Mouse (Mus musculus) kidney, postnatal 0 days (tissue): ENCODE measurements around the gene Lman1l. TPM values are rescaled to one million over a fixed set of nuclear protein-coding genes. Genes with fewer than 3 reads are reported as not detected.

Experiments
- ATAC-seq: fragments of 200-750 bp; cut with Nextera tagmentation; replicated peaks from 2 replicates; pipeline ENCODE4 v1.8.0; 2017; ENCODE audit warnings: low read depth, moderate number of reproducible peaks, moderate TSS enrichment, moderate library complexity; ENCODE audit not compliant: low FRiP score
- DNase-seq: peaks from one replicate; pipeline ENCODE4 v3.0.0-alpha.2; 2016; ENCODE audit warnings: low spot score
- H3K27ac ChIP-seq: fragments of 300-500 bp; sonication (generic); 2 replicates; pipeline ENCODE4 v1.5.1; 2014; ENCODE audit warnings: mild to moderate bottlenecking
- H3K27me3 ChIP-seq: fragments of 300-500 bp; sonication (generic); 2 replicates; pipeline ENCODE4 v1.6.1; 2014; ENCODE audit warnings: low read length, mixed read lengths; ENCODE audit not compliant: insufficient read depth
- H3K36me3 ChIP-seq: fragments of 300-500 bp; sonication (generic); 2 replicates; pipeline ENCODE4 v1.6.1; 2014; ENCODE audit warnings: low read length, mixed read lengths; ENCODE audit not compliant: insufficient read depth
- H3K4me1 ChIP-seq: fragments of 300-500 bp; sonication (generic); replicated peaks from 2 replicates; pipeline ENCODE4 v1.6.1; 2014; ENCODE audit warnings: antibody characterized with exemption, low read length, mixed read lengths; ENCODE audit not compliant: insufficient read depth
- H3K4me2 ChIP-seq: fragments of 300-500 bp; sonication (generic); 2 replicates; pipeline ENCODE4 v1.6.1; 2014; ENCODE audit warnings: mild to moderate bottlenecking, low read length, moderate library complexity, mixed read lengths
- H3K4me3 ChIP-seq: fragments of 300-500 bp; sonication (generic); replicated peaks from 2 replicates; pipeline ENCODE4 v1.5.1; 2014; ENCODE audit warnings: low read depth, low read length
- H3K9ac ChIP-seq: fragments of 300-500 bp; sonication (generic); 2 replicates; pipeline ENCODE4 v1.6.1; 2014; ENCODE audit warnings: low read depth, low read length
- H3K9me3 ChIP-seq: fragments of 300-500 bp; sonication (generic); replicated peaks from 2 replicates; pipeline ENCODE4 v1.6.1; 2016; ENCODE audit warnings: low read length, inconsistent platforms, mixed read lengths
- CTCF ChIP-seq: IDR thresholded peaks from 2 replicates; pipeline ENCODE4 v1.5.1; 2016; ENCODE audit warnings: antibody characterized with exemption, low read depth, mild to moderate bottlenecking, moderate library complexity
- WGBS: fragments of 180-500 bp; shearing (Covaris S2); extraction: QIAGEN DNeasy Blood & Tissue Kit; methylation state at CpG from one replicate; pipeline ENCODE4 v1.1.7; 2014; 5-methylcytosine and 5-hydroxymethylcytosine counted together
- polyA plus RNA-seq: library from polyadenylated mRNA; unstranded; fragments of >200 nt; fragmentation: Nextera tagmentation; extraction: Ambion mirVana; gene quantifications from 2 replicates; pipeline ENCODE4 v1.2.1, GENCODE M21; 2015

Lman1l gene
- polyA plus RNA-seq, 1 experiment from 2014 or later = not detected

GRCm38 (mm10) chr9:57559568-57559967, 61.0 kb downstream of the Lman1l start:
- no peak overlapping the region for H3K9ac ChIP-seq
- TF ChIP-seq CTCF = no peak
- peaks cover 26% of the 10 kb centered on the region for H3K4me1 ChIP-seq
- H3K27me3 ChIP-seq = no peaks in the 10 kb centered on the region
- no peak overlapping the region for H3K27ac ChIP-seq
- no peak overlapping the region for H3K4me2 ChIP-seq
- H3K36me3 ChIP-seq = no peaks in the 10 kb centered on the region
- no peak for DNase-seq
- ATAC-seq = no peak
- H3K4me3 ChIP-seq = no peak overlapping the region
- H3K9me3 ChIP-seq = no peaks in the 10 kb centered on the region
- WGBS = 77% methylated on average over 2 of the region's 2 CpGs

GRCm38 (mm10) chr9:57558625-57559024, 61.9 kb downstream of the Lman1l start:
- Histone ChIP-seq H3K27ac (no peak overlapping the region), H3K9me3 (no peaks in the 10 kb centered on the region), H3K36me3 (no peaks in the 10 kb centered on the region), H3K9ac (no peak overlapping the region), H3K27me3 (no peaks in the 10 kb centered on the region), H3K4me3 (no peak overlapping the region), H3K4me1 (peaks cover 23% of the 10 kb centered on the region), H3K4me2 (no peak overlapping the region)
- ATAC-seq (no peak), DNase-seq (no peak)
- no peak for TF ChIP-seq CTCF
- 85% methylated on average over 4 of the region's 4 CpGs for WGBS

- no peaks in the 10 kb centered on the region for H3K9me3 ChIP-seq
- DNase-seq (no peak), ATAC-seq (no peak)
- H3K36me3 ChIP-seq = no peaks in the 10 kb centered on the region
- TF ChIP-seq CTCF = no peak
- no peak overlapping the region for H3K4me2 ChIP-seq
- H3K27me3 ChIP-seq = no peaks in the 10 kb centered on the region
- H3K9ac ChIP-seq = no peak overlapping the region
- H3K27ac ChIP-seq = no peak overlapping the region
- peaks cover 10% of the 10 kb centered on the region; the same call in 1 of the 2 replicates for H3K4me1 ChIP-seq
- H3K4me3 ChIP-seq = no peak overlapping the region
- 78% methylated on average over 3 of the region's 3 CpGs for WGBS
These were observed 63.4 kb downstream of the Lman1l start for GRCm38 (mm10) chr9:57557215-57557614.

Other genes with a start within 250 kb of the Lman1l start
- gene Ppcdc, start 180.7 kb downstream of the Lman1l start, polyA plus RNA-seq = 29.6 and 34.8 TPM in 2 replicates
- gene Scamp5, start 152.7 kb downstream of the Lman1l start, polyA plus RNA-seq = 18.3 and 19.4 TPM in 2 replicates
- 3.8 and 4.2 TPM in 2 replicates for gene Rpp25, start 116.7 kb downstream of the Lman1l start, polyA plus RNA-seq
- gene Cox5a, start 99.5 kb downstream of the Lman1l start, polyA plus RNA-seq = 1,314 and 1,348 TPM in 2 replicates
- 13.6 and 15.1 TPM in 2 replicates for gene Fam219b, start 83.2 kb downstream of the Lman1l start, polyA plus RNA-seq
- 34.5 and 35.9 TPM in 2 replicates for gene Mpi, start 68.0 kb downstream of the Lman1l start, polyA plus RNA-seq
- gene Scamp2, start 59.8 kb downstream of the Lman1l start, polyA plus RNA-seq = 100 and 104 TPM in 2 replicates
- gene Ulk3, start 31.3 kb downstream of the Lman1l start, polyA plus RNA-seq = 8.0 and 8.4 TPM in 2 replicates
- gene Cplx3, start 14.5 kb downstream of the Lman1l start, polyA plus RNA-seq = 0.04 TPM in 1 of 2 replicates, not detected in the other
- gene Csk, start 32.9 kb upstream of the Lman1l start, polyA plus RNA-seq = 23.9 and 25.2 TPM in 2 replicates
- gene Cyp1a2, start 62.9 kb upstream of the Lman1l start, polyA plus RNA-seq = not detected in 2 replicates
- 0.29 and 0.34 TPM in 2 replicates for gene Cyp1a1, start 67.2 kb upstream of the Lman1l start, polyA plus RNA-seq
- gene Edc3, start 87.8 kb upstream of the Lman1l start, polyA plus RNA-seq = 23.1 and 26.4 TPM in 2 replicates
- gene Clk3, start 145.1 kb upstream of the Lman1l start, polyA plus RNA-seq = 50.3 and 51.7 TPM in 2 replicates
- gene Arid3b, start 216.0 kb upstream of the Lman1l start, polyA plus RNA-seq = 4.0 and 4.2 TPM in 2 replicates